Mouse (Mus musculus) lung, postnatal 14 days (tissue): ENCODE measurements around the gene H2-D1.

ENCODE experiments used
- DNase-seq: peaks from one replicate; pipeline ENCODE4 v3.0.0; 2021

H2-D1 gene

DNA sequence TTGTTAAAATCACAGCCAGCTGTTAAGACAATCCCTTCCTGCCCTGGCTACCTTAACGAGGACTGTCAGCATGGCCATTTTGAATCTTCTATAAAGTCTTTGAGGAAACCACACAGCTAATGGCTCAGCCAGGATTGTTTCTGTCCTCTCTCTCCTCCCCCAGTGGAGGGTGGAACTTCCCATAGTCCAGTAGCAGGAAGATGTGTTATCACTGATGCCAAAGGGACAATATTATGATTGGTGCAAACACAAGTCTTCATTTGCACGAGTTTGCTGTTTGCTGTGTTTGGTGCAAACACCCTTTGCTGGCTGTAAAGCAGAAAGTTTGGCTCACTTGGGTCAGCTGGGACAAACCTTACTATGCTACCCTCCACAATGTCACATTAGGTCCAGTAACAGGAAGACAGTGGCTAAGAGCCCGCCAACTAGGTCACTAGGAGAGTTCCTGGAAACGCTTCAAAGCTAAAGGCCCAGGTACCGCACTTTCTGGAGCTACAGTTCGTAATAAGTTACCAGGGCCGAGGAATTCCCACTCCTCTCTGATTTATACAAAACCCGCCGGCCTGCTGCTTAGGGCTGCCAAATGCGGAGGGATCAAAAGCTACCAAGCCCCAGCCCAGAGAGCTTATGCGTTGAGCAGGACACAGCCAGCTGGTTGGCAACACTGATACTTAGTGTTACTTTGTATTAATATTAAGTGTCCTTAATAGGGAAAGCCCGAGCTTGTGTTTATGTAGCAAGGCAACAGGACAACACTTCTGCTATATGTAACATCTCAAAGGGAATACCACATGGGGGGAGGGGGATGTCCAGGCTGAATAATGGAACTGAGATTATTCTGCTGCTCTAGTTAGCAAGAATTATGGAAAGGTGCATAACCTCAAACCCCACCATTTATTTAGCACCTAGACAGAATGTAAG is 21.9 kb upstream of the H2-D1 start:
- DNase-seq, result no peak

DNA sequence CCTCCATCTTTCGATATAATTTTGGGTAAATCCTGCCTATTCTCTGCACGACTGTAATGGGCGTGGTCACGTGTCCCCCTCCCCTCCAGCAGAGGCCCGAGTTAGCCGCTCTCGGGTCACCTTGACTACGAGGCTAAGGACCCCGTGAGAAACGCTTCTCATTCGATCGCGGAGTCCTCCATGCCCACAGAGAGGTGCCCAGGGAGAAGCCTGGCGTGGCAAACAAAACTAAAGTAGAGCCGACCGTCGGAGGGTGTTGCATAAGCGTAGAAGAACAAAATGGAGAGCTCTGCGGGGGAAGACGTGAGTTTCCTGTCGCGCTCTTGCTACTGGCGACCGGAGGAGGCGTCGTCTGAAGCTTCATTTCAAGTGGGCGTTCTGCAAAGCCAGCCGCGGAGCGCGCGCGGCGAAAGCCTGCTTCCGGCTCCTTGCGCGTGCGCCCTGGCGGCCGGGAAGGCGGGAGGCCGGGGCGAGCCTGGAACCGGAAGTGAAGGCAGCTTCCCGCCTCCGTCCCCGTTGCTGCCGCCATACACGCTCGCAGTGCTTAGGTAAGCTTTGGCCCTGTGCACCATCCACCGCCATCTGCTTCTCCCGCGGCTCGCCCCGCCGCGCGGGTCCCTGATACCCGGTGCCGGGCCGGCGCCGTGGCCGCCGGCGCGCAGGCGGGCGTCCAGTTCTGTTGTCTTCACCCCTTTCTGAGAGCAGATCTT is 21.1 kb upstream of the H2-D1 start, which contains the start of gene Ddx39b:
Ddx39b (plus strand) TSS at position 442 of the 710 bp plus-strand sequence.
- peak; percentile 95 for DNase-seq

DNA sequence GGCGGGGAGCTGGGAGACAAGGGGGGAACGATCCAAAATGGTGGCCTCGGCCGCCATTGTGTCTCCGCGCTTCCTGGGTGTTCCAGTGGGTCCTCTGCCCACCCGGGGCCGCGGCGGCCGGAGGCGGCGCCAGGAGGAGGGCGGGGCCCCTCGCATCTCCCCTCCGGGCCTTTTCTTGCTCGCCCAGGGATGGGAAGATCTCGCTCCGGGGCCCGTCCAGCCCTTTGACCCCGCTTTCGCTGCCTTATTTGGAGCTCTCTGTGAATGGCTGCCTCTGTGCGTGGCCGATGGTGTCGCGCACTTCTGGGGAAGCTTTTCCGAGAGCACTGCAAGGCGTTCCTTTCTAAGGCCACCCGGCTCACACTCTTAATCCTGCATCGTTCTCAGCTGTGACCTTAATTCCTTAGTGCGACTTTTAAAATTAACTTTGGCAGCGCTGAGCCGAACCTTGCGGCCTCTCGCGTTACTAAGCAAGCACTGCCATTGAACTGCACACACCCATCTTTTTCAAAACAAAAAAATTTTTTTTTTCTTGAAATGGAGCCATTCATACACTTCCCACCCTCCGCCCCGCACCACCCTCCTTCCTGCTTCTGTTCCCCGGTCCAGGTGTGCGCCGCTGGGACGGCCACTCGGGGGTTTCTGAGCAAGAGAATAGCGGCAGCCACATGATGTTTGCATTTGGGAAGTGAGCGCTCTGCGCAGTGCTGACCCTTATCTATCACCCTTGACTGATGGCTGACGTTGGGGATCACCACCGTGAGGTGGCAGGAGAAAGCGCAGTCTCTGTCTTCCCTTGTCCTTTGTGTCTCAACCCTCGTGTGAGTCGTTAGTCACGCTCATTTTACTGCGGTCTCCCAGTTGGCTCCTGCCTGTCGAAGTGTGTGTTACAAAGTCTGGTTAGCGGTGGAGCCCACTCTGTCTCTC is 20.3 kb upstream of the H2-D1 start:
- peak; percentile 68 for DNase-seq

DNA sequence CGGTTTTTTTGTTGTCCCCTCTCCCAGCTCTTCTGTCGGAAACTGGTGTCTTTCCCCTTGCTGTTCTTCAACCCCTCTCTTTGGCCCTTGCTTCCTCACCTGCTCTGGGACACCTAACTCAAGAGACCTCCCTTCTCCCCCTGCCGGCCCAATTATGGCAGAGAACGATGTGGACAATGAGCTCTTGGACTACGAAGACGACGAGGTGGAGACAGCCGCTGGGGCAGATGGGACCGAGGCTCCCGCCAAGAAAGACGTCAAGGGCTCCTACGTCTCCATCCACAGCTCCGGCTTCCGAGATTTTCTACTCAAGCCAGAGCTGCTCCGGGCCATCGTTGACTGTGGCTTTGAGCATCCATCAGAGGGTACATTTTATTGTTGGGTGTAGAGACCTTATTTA is 19.4 kb upstream of the H2-D1 start:
- peak; percentile 55 for DNase-seq

DNA sequence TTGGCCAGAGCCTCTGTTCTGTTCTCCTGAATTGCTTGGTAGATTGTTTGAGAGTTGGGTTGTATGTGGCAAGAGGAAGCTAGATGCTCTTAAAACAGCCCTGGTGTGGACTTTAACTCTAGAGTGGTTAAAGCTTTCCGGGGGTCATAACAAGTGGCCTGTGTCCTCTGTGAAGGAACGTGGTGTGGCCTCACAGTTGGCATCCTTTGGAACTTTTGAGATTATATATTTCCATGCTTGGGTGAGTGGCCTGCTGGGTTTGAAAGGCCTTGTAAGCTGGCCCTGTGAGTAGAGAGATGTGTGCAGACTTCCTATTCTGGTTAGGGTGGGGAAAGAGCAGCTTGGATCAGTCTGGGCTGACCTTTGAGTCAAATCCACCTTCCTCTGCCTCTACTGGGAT is 17.5 kb upstream of the H2-D1 start:
- no peak for DNase-seq

GRCm38 (mm10) chr17:35245731-35246623 is 16.6 kb upstream of the H2-D1 start:
- no peak for DNase-seq

DNA sequence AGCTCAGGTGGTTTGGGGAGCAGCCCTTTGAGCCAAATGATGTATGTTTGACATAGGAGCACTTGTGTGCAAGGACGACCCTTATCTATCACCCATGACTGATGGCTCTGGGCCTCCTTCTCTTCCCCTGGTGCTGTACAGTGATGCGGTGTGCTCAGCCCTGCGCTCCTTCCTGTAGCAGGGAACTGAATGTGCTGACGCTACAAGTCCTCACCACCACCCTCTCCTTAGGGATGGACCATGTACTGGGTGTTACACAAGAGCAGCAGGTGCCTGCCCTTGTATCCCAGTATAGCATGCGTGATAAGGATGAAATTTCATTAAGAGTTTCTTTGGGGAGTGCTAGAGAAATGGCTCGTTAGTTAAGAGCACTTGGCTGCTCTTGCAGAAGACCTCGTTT is 15.4 kb upstream of the H2-D1 start:
- DNase-seq, result no peak

DNA sequence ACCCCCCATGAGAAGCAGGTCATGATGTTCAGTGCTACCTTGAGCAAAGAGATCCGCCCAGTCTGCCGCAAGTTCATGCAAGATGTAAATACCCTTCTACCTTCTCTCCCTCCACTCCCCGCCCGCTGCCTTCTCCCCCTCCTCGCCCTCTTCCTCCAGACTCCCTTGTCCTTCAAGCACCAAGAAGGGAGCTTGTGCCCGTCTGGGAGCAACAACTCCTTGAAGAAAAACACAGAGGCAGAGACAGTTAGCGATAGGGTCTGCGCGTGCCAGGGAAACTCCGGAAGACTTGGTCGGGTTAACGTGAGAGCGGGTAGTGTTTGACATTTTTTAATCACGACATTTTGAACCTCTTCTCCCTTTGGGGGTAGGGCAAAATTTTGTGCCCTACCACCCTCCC is 13.5 kb upstream of the H2-D1 start:
- no peak for DNase-seq

- DNase-seq, result no peak
Observed at GRCm38 (mm10) chr17:35249451-35250197, 12.9 kb upstream of the H2-D1 start.

DNA sequence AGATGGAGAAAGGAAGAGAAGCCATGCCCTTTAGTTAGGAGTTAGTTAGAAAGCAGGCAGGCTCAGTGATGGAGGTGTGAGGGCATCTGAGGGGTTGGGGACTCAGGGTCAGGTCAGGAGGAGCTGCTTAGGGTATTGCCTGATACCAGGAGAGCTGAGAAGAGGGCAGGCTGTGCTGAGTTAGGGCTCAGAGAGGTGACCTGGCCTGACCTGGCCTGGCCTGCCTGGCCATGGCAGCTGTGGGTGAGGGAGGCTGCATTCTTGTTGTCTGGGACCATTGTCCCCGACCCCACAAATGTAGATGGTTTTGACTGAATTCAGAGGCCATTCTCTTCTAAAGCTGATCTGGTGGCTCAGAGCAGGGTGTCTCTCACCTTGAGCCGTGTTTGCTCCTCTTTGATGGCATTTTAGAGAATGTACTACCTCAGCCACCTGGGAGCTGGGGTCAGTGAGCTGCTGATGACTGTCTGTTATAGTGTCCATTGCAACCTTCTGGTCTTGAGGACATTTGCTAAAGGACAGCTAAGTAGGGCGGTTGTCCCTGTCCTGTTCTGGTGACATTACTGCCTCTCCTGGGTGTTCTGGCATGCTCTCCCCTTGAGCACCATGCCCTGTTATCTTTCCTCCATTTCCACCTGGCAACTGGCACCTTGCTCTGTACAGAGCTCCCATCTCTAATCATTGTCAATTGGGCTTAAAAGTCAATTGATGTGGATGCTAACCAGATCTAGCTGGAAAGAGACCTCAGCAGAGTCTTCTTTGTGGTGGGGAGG is 12.0 kb upstream of the H2-D1 start:
- no peak for DNase-seq

- DNase-seq, result peak; percentile 56
Observed at GRCm38 (mm10) chr17:35251162-35251719, 11.3 kb upstream of the H2-D1 start.

- DNase-seq, result no peak
Observed at GRCm38 (mm10) chr17:35251981-35252380, 10.5 kb upstream of the H2-D1 start.

- no peak for DNase-seq
Observed at GRCm38 (mm10) chr17:35252619-35253292, 9.8 kb upstream of the H2-D1 start.

- DNase-seq, result no peak
Observed at GRCm38 (mm10) chr17:35253293-35254093, 9.0 kb upstream of the H2-D1 start.

DNA sequence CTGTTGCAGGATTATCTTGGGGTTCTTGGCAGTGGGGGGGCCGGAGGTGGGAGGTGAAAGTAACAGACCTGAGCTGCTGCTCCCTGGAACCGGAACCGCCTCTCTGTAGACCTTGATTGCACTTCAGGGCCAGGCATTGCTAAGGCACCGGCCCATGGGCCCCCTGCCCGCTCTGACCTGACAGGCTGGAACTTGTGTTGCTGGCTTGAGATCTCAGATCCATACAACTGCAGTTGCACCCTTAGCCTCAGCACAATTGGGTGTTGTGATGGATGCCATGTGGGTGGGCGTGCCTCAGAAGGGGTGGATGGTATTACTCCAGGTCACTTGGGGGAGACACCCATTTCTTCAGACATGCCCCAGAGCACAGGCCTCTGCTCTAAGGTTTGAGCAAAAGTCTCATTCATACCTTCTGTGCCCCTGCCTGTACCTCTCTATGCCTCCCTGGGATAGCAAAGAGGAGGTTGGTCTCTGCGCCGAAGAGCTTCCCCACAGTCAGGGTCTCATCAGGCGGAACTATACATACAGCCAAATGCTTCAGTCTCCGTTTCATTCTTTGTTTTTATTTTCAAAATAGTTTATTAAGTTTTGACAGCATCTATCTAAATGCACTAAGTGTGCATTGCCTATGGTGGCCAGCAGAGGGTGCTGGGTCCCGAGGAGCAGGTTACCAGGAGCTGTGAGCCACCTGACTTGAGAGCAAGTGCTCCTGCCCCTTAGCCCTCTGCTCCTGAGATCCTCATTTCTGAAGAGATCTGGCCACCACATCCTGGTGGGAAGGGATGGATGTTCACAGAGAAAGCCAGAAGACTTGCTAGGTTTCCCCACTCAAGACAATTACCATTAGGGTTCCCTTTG is 8.1 kb upstream of the H2-D1 start:
- peak; percentile 78 for DNase-seq

- DNase-seq, result no peak
Observed at GRCm38 (mm10) chr17:35255301-35255700, 7.2 kb upstream of the H2-D1 start.

GRCm38 (mm10) chr17:35255704-35256103 is 6.8 kb upstream of the H2-D1 start:
- DNase-seq, result no peak
